Mouse (Mus musculus): ENCODE data around the gene 1810062G17Rik.

DNA sequence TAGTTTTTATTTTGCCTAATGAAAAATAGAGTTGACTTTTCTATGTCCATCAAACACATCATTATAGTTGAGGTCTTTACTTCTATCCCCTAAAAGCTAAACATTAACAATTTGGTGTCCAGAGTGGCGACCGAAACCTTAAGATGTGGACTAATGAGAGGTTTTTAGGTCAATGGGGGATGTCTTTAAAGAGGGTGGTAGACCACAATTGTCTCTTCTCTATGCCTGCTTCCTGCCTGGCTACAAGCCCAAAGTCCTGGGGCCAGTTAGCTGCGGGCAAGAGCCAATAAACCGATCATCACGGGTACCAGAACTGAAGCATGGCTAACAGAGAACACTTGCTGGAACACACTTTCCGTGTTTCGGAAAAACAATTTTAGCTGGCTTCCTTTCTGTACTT is 15.0 kb upstream of the 1810062G17Rik start:
- TF ChIP-seq CTCF (IDR thresholded peaks at IDR 0.05; ENCODE audit: low read depth, low read length) (no peak), EP300 (IDR thresholded peaks at IDR 0.05; ENCODE audit: insufficient read depth, low read depth, low read length) (no peak), POLR2A (IDR thresholded peaks at IDR 0.05; ENCODE audit: insufficient read depth, low read length) (no peak)

Data from ES-Bruce4 (cell line).